25 mouse cellular contexts compared by ENCODE assay signal in genomic region chr6:37858126-37858525, GRCm38 (mm10). TPM values are rescaled to one million over a fixed set of nuclear protein-coding genes. Genes with fewer than 3 reads are reported as not detected.
DNase-seq lines count a peak whose midpoint lies in the region; TF ChIP-seq lines count a peak whose summit lies in the region.
"Had no signal": no experiment of that assay in that cellular context is flagged by ENCODE, and none has a peak within 500 bp of the region (broad histone marks: within the 10 kb centered on the region; RNA-seq: fewer than 3 reads in every experiment).

No protein-coding gene starts in this region.

- peak; percentile 54 for DNase-seq in heart, adult 11 months
- DNase-seq in heart, embryonic 10.5 days (ENCODE audit: low spot score), result no peak
- DNase-seq in ES-E14 (ENCODE audit: low read depth, low spot score), result no peak
- no peak for DNase-seq in MN1 (ENCODE audit: low spot score)
- no peak for DNase-seq in neural tube, embryonic 10.5 days (ENCODE audit: extremely low spot score, low spot score)
- DNase-seq: adrenal gland, adult 2 months; adrenal gland, postnatal 10 days; adrenal gland, postnatal 25 days; B cell, adult 2 months; cerebellum, adult 11 months; cerebellum, adult 18-20 months; cerebellum, adult 8-10 months; cerebellum, adult 9-11 months; cerebellum, postnatal 14 days; cerebellum, postnatal 36 days; embryo, embryonic 11 days; forebrain, postnatal 0 days had no signal

- no peak overlapping the region for H3K4me3 ChIP-seq in heart, embryonic 10.5 days
- H3K4me3 ChIP-seq in ES-E14 (ENCODE audit: insufficient read depth in 1 of 2, low read depth in 1 of 2, low read length in 2 of 2, poor library complexity in 1 of 2, severe bottlenecking in 1 of 2), result no peak overlapping the region
- H3K4me3 ChIP-seq: embryonic facial prominence, embryonic 13.5 days; embryonic facial prominence, embryonic 15.5 days; erythroblast, embryonic 14.5 days; forebrain, embryonic 10.5 days; forebrain, embryonic 13.5 days; forebrain, embryonic 15.5 days had no signal

- no peaks in the 10 kb centered on the region for H3K27me3 ChIP-seq in heart, embryonic 10.5 days (ENCODE audit: insufficient read depth, poor library complexity, severe bottlenecking)
- H3K27me3 ChIP-seq: CH12.LX; embryonic facial prominence, embryonic 13.5 days; embryonic facial prominence, embryonic 15.5 days; forebrain, embryonic 13.5 days; forebrain, embryonic 15.5 days; Patski had no signal

- H3K36me3 ChIP-seq in heart, embryonic 10.5 days, result no peaks in the 10 kb centered on the region
- 0 out of 2 replicates have a peak, but pooled peaks cover 2% of the 10 kb centered on the region for H3K36me3 ChIP-seq in ES-E14 (ENCODE audit: control insufficient read depth, insufficient read depth, low read length, poor library complexity, severe bottlenecking)
- H3K36me3 ChIP-seq: embryonic facial prominence, embryonic 13.5 days; embryonic facial prominence, embryonic 15.5 days; forebrain, embryonic 10.5 days; forebrain, embryonic 15.5 days had no signal

- no peaks in the 10 kb centered on the region for H3K4me1 ChIP-seq in heart, embryonic 10.5 days
- H3K4me1 ChIP-seq in ES-E14 (ENCODE audit: control insufficient read depth in 2 of 2, insufficient read depth in 2 of 2, low read length in 2 of 2, poor library complexity in 1 of 2), result peaks cover 3 to 6% of the 10 kb centered on the region in 2 experiments; a peak in 3 of 4 replicates
- H3K4me1 ChIP-seq: embryonic facial prominence, embryonic 13.5 days; embryonic facial prominence, embryonic 15.5 days; forebrain, embryonic 10.5 days; forebrain, embryonic 13.5 days; forebrain, embryonic 15.5 days had no signal

- H3K27ac ChIP-seq in heart, embryonic 10.5 days, result no peak overlapping the region
- H3K27ac ChIP-seq in ES-E14 (ENCODE audit: insufficient read depth, low read depth, low read length, poor library complexity, severe bottlenecking), result peak overlapping the region; percentile 97
- H3K27ac ChIP-seq: embryonic facial prominence, embryonic 13.5 days; embryonic facial prominence, embryonic 15.5 days; forebrain, embryonic 10.5 days; forebrain, embryonic 13.5 days; forebrain, embryonic 15.5 days had no signal

- no peak overlapping the region for H3K9ac ChIP-seq in ES-E14 (ENCODE audit: insufficient read depth, low read depth, low read length, poor library complexity, severe bottlenecking)
- H3K9ac ChIP-seq: embryonic facial prominence, embryonic 13.5 days; embryonic facial prominence, embryonic 15.5 days; forebrain, embryonic 13.5 days; forebrain, embryonic 15.5 days; forebrain, postnatal 0 days had no signal

- in situ Hi-C loops in ES-E14 (cut with MboI; ENCODE audit: low sequenced_read_pairs in 2 of 2, unreplicated experiment in 2 of 2), result no loop called here

- WGBS in heart, embryonic 10.5 days, result 75% methylated on average over 4 of the region's 4 CpGs

- no peaks in the 10 kb centered on the region for H3K9me3 ChIP-seq in heart, embryonic 10.5 days
- H3K9me3 ChIP-seq in ES-E14 (ENCODE audit: control insufficient read depth, insufficient read depth, low read depth, low read length), result no peaks in the 10 kb centered on the region
- H3K9me3 ChIP-seq: embryonic facial prominence, embryonic 13.5 days; embryonic facial prominence, embryonic 15.5 days; forebrain, embryonic 10.5 days; forebrain, embryonic 13.5 days; forebrain, embryonic 15.5 days had no signal

TF ChIP-seq in ES-E14, 5 proteins besides CTCF, POLR2A, EP300 and RAD21:
- TF ChIP-seq ZNF384 (IDR thresholded peaks at IDR 0.05; ENCODE audit: low read depth, low read length) (no peak), HCFC1 (IDR thresholded peaks at IDR 0.05; ENCODE audit: borderline replicate concordance, insufficient read depth, low read length) (no peak), ZC3H11A (IDR thresholded peaks at IDR 0.05; ENCODE audit: borderline replicate concordance, low read depth, low read length) (no peak), CHD2 (IDR thresholded peaks at IDR 0.05; ENCODE audit: low read depth, low read length) (no peak), MAFK (IDR thresholded peaks at IDR 0.05; ENCODE audit: insufficient read depth, low read depth, low read length) (no peak)

RNA-seq across cellular contexts. Expression of gene Trim24, which starts 12.5 kb away (rescaled TPM):
- 10.2 and 15.4 TPM in 2 replicates for polyA plus RNA-seq in heart, embryonic 10.5 days (2016; fragmentation: Nextera tagmentation; extraction: Ambion mirVana)
- 77.8 and 81.7 TPM in 2 replicates for total RNA-seq in ES-E14 (2012; rRNA removed)
